Mouse (Mus musculus): ENCODE measurements at regions not wholly inside any gene's neighbourhood (a gene's known extent, or its start where the extent isn't known, plus 50 kb on each side); places are given as distances from the start of the nearest gene placed in this dataset.

DNA sequence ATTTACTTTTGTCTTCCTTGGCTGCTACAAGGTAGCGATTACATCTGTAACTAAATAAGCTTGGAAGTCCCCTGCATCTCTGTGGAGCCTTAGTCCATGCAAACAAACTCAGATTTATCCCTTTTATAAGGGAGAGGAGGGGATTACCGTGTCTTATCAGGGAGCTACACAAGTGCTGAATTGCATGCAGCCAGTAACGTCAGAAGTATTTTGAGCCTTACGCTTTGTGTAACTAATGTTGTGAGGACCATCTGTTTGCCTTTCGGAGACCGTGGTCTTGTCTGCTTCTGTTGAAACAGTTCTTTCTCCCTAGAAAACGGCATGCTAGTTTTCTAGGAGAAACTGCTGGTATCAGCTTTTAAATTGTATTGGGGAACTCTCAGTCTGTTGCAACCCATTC, 58.0 kb upstream of the Dmrta1 start:
- in situ Hi-C loops (cut with MboI; ENCODE audit: low pct_unique_long_range_greater_than_20kb in 1 of 2, low sequenced_read_pairs in 2 of 2, unreplicated experiment in 1 of 2): no loop called here

DNA sequence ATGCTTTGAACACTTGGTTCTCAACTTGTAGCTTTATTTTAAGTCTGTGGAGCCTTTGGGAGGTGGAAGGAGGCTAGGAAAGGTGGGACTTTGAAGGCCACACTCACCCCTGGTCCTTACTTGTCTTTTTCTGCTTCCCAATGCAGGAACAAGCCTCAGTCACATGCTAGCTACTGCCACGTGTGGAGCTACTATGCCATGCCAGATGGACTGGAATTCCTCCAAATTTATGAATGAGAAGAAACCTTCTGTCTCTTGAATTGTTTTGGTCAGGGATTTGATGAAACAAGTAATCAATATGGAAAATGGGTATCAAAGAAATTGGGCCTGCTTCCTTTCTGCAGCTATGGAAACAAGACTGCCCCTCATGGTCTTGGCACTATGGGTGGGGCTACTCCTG, 74.5 kb upstream of the Dmrta1 start:
- in situ Hi-C loops (cut with MboI; ENCODE audit: low pct_unique_long_range_greater_than_20kb in 1 of 2, low sequenced_read_pairs in 2 of 2, unreplicated experiment in 1 of 2): no loop called here

DNA sequence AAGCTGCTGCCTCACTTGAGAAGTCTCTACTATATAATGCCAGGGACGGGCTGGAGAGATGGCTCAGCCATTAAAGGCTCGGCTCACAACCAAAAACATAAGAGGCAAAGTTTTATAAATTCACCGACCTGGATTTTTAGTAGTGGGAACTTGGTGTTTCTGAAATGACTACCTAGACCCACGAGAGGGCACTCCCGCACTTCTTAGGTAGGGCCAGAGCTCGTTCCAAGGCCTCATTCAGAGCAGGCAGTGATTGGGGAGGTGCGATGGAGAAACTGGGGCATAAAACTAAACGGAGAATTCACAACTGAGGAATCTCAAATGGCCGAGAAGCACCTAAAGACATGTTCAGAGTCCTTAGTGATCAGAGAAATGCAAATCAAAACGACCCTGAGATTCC, 103.7 kb upstream of the Dmrta1 start:
- in situ Hi-C loops (cut with MboI; ENCODE audit: low pct_unique_long_range_greater_than_20kb in 1 of 2, low sequenced_read_pairs in 2 of 2, unreplicated experiment in 1 of 2): no loop called here

DNA sequence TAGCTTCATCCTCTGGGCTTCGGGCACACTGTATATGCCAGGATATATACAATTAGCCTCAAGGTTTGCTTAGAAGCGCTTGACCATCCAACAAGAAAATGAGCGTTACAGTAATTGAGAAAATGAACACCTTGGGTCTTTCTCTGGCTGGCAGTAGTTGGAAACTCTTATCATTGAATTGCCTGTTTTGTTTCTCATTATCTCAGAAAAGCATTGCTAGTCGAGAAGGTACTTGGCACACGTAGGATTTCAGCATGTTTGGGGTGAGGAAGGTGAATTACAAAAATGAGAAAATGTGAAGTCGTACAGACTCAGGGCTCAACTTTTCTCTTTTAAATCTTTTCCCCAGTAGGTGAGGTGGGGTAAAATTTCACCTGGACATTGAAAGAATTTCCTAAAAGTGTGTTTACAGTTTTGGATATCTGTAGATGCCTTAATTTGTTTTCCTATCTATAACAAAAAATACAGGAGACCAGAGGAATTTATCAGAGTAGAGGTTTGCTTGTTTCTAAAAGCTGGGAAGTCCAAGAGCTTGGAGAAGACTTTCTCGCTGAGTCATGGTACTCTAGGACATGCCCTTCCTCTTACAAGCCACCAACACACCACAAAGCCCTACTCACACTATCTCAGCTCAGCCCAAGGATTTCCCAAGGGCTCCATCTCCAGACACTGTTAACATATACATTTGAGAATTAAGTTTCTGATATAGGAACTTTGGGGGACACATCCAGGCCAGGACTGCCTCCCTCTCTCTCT, 124.3 kb upstream of the Dmrta1 start:
- in situ Hi-C loops (cut with MboI; ENCODE audit: low pct_unique_long_range_greater_than_20kb in 1 of 2, low sequenced_read_pairs in 2 of 2, unreplicated experiment in 1 of 2): no loop called here

DNA sequence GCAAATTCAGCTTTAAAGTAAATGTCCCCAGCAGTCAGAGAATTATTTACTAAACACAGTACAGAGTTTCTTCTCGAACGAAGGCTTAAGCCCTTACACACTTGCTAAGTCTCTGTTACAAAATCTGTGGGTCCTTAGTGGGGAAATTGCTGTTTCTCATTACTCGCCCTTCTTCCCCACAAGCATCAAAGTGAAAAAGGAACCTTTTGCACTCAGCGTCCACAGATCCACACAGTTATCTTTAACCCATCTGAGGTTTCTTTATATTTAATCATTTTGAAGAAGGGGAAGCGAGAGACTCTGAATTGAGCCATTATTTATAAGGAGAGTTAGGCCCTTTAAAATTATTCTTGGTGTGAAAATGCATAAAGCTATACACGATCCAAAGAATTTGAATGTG, 126.7 kb upstream of the Dmrta1 start:
- in situ Hi-C loops (cut with MboI; ENCODE audit: low pct_unique_long_range_greater_than_20kb in 1 of 2, low sequenced_read_pairs in 2 of 2, unreplicated experiment in 1 of 2): no loop called here

DNA sequence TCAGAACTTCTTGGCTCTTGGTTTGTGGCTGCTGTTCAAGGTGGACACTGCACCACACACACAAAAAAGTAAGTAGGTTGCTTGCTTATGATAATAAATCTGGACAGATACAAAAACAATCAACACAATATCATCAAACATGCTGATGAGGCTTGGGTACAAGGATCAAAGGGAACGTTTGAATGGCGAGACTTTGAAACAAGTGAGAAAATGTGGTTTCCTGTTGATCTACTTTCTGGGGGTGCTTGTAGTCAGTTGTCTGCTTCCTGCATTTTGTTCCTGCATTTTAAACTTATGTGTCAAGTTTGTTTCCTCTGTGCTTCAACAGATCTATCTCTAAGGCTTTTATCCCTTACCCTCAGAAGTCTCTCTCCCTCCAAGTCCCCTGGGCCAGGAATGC, 128.7 kb upstream of the Dmrta1 start:
- in situ Hi-C loops (cut with MboI; ENCODE audit: low pct_unique_long_range_greater_than_20kb in 1 of 2, low sequenced_read_pairs in 2 of 2, unreplicated experiment in 1 of 2): no loop called here

DNA sequence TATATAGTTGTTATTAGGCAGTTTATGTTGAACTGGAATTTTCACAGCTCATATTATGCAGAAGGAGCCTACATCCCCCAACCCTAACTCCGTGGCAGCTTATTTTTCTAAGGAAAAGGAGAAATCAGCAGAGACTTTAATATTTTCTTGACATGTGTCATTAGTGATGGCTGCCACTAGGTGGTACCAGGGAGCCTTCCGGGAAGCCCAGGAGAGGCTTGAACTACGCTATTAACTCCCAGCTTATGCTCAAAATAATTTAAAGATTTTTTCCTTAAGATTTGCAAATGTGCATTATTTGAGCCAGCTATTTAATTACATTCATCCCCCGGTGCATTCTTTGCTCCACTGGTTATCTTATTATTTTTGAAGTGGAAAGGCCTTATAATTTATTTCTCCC, 146.8 kb upstream of the Dmrta1 start:
- in situ Hi-C loops (cut with MboI; ENCODE audit: low pct_unique_long_range_greater_than_20kb in 1 of 2, low sequenced_read_pairs in 2 of 2, unreplicated experiment in 1 of 2): no loop called here

DNA sequence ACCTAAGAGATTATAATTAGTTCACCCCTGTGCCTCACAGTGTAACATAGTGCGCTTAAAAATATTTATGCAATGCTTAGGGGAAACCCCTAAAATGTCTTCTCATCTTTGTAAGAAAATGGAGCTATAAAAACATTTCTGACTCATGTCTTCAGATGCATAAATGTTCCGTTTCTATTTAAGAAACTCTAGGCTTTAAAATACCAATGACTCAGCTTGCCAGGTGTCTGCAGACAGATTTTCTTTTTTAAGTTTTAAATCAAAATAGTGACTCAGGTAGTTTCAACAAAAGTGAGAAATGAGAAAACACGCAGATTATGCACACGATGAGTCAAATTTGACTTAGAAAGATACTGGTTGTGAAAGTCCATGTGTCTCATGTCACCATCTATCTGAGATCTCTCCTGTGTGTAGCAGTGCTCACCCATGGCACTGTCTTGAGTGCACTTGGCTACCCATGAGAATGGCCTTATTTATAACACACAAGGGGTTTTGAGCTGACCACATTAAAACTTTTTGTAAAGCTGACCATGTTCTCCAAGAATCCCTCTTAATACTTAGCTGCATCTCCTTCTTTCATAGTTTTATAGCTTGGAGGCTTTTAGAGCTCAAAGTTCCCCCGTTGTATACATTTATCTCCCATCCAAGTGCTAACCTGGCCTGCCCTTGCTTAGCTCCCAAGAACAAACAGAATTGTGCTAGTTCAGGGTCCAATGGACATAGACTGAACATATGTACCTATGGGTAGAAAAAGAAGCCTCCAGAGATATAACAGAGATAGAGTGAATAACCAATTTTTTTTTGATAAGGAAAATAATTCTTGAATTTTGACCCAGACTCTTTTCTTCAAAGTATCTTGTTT, 149.0 kb upstream of the Dmrta1 start:
- in situ Hi-C loops (cut with MboI; ENCODE audit: low pct_unique_long_range_greater_than_20kb in 1 of 2, low sequenced_read_pairs in 2 of 2, unreplicated experiment in 1 of 2): no loop called here

DNA sequence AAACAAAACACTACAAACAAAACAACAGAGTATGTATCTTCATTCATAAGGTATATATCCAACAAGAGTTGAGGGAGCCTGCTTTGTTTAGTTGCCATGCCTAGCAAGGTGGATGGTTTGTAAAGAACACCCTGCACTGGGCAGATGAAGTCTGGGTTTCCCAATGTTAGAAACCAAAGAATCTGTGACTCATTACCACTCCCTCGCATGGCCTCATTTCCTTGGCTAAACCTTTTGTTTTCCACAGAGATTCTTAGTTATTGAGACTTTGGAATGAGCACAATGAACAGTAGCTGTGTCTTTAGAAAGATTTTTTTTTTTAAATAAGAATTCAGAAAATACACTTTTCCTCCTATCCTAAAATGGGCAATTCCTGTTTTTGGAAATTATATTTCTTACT, 151.3 kb upstream of the Dmrta1 start:
- in situ Hi-C loops (cut with MboI; ENCODE audit: low pct_unique_long_range_greater_than_20kb in 1 of 2, low sequenced_read_pairs in 2 of 2, unreplicated experiment in 1 of 2): loop anchor here (5.0 to 10.0 kb wide), 2 partner anchors 376 to 383 kb away; no protein-coding TSS in a partner anchor

DNA sequence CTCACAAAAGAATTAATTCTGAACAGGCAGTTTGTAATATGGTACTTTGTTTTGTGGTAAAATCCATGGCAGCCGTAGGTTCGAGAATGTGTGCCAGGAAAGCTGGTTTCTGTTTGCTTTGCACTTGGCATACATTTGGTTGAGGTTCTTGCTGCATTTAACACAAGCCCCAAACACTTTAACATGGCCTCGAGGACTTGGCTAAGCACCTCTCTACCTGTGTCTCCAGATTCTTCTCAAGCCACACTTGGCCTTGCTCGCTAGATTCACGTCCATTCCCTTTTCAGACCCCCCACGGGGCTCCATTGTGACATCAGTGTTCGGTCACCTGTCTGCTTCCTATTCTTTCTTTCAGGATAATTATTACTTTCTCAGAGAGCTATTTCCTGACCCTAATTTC, 151.9 kb upstream of the Dmrta1 start:
- in situ Hi-C loops (cut with MboI; ENCODE audit: low pct_unique_long_range_greater_than_20kb in 1 of 2, low sequenced_read_pairs in 2 of 2, unreplicated experiment in 1 of 2): loop anchor here (5.0 to 10.0 kb wide), 2 partner anchors 375 to 383 kb away; no protein-coding TSS in a partner anchor

DNA sequence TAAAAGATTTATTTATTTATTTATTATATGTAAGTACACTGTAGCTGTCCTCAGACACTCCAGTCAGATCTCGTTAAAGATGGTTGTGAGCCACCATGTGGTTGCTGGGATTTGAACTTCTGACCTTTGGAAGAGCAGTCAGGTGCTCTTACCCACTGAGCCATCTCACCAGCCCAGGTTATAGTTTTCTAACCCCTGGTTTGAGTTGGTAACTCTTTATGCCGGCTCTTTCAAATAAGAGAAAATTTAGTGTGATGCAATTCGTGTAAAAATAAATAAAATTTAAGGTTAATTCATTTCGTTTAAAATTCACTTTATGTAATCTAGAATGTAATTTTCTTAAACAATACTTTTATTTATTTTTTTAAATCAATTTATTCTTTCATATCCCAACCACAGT, 153.7 kb upstream of the Dmrta1 start:
- in situ Hi-C loops (cut with MboI; ENCODE audit: low pct_unique_long_range_greater_than_20kb in 1 of 2, low sequenced_read_pairs in 2 of 2, unreplicated experiment in 1 of 2): loop anchor here (5.0 to 10.0 kb wide), 2 partner anchors 373 to 381 kb away; no protein-coding TSS in a partner anchor

DNA sequence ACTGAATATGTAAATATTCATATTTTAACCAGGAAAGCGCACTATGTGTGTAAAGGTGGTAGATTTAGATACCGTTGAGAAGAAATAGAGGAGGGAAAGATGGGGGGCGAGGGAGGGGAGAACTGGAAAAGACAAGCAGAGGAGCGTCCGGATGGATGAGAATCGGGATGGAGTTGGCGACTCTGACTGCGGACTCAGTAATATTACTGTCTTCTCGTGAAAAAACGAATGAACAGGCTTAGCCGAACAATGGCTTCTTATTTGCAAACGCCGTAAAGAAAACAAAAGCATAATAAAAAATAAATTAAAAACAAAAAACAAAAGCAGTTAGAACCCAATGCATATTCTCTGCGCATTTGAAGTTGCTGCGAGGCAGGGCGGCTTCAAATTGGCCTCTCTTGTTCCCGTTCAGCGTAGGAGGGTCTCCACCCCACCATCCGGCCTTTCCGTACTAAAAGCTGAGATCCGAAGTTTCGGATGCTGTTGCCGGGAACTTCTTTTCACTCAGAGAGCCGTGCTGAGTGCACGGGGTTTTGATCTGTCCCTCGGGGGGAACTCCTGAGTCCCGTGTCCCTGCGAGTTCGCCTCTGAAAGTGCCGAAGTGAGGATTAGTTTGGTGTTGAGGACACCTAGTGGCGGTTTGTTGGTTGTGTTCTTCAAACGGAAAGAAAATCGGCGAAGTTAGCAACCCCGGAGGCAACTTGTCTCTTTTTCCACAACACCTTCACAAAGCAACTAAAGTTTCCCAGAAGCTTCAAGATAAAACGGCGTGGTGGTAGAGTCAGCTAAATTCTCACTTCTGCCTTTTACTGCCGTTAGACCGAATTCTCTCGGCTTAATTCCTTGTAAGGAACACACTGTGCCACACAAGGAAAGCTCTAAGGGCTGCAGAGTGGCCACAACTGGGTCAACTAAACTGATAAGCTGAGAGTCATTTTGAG, 154.7 kb upstream of the Dmrta1 start:
- in situ Hi-C loops (cut with MboI; ENCODE audit: low pct_unique_long_range_greater_than_20kb in 1 of 2, low sequenced_read_pairs in 2 of 2, unreplicated experiment in 1 of 2): loop anchor here (5.0 to 10.0 kb wide), 2 partner anchors 372 to 380 kb away; no protein-coding TSS in a partner anchor

DNA sequence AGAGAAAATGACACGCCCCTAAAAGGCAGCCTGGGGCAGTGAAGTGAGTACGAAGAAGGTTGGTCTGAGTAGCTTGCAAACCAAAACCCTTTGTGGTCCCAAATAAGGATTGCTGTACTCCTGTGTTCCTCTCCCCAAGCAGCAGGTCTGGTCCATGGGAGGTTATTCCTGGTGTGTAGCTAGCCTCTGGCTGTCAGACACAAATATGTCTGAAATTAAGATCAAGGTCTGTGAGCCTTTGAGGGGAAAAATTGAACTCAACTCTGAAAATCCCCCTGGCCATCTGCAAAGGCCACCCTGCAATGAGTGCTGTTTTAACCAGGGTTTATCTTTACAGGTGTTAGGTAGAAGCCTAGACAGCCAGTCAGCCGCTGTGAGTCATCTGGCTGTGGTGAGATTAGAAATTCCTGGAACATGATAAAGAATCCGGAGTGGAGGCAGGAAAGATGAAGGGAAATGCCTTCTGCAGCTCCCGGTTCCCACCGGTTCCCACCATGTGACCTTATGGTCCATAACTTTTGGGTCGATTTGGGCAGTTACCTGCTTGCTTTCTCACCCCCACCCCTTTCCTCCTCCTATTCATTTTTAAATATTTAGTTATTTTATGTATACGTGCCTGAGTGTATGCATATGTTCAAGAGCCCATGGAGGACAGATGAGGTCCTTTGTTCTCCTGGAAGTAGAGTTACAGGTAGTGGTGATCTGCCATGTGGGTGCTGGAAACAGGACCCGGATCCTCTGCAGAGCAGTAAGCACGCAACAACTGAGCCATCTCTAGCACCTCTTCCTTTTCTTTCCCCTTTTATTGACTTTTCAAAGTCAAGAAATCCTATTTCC, 155.6 kb upstream of the Dmrta1 start:
- in situ Hi-C loops (cut with MboI; ENCODE audit: low pct_unique_long_range_greater_than_20kb in 1 of 2, low sequenced_read_pairs in 2 of 2, unreplicated experiment in 1 of 2): loop anchor here in 1 of 2 experiments (10.0 kb wide), 1 partner anchor 379 kb away; no protein-coding TSS in a partner anchor

DNA sequence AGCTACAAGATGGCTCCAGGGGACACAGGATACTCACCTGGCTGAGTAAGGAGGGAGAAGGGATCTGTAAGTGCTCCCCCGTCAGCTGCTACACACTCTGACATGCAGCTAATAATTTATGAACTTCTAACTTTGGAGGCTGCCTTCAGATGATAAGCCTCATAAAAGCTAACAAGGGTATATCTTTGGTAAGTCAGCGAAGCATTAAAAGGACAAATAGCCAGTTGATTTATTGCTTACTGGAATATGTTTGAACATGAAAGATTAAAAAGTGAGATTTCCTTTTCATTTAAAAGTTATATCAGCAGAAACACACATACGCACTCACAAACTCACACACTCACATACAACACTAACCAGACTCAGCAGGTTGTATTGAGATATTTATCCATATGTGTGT, 161.2 kb upstream of the Dmrta1 start:
- in situ Hi-C loops (cut with MboI; ENCODE audit: low pct_unique_long_range_greater_than_20kb in 1 of 2, low sequenced_read_pairs in 2 of 2, unreplicated experiment in 1 of 2): no loop called here

DNA sequence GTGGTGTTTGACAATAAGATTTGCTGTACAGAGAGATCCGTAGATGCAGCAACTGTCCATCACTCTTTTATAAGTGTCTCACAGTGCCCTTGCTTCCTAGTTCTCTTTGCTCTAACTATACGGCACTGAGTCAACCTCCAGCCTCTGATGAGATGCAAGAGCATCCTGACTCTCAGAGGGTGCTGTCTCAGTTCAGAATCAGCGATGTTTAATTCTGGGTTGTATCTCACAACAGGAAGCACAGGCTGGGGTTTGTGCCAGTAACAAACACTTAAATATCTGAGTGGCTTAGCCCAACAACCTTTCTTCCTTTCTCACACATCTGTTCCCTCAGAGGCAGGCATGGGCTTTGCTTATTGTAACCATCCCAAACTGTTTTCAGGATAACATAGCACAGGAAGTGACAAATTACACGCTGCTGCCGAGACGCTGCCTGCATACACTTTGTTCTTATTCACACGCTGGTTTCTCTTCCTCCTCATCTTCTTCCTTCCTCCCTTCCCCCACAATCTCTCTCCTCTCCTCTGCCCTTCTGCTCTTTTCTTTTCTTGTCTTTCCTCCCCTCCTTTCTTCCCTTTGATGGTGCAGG, 163.3 kb upstream of the Dmrta1 start:
- in situ Hi-C loops (cut with MboI; ENCODE audit: low pct_unique_long_range_greater_than_20kb in 1 of 2, low sequenced_read_pairs in 2 of 2, unreplicated experiment in 1 of 2): no loop called here

DNA sequence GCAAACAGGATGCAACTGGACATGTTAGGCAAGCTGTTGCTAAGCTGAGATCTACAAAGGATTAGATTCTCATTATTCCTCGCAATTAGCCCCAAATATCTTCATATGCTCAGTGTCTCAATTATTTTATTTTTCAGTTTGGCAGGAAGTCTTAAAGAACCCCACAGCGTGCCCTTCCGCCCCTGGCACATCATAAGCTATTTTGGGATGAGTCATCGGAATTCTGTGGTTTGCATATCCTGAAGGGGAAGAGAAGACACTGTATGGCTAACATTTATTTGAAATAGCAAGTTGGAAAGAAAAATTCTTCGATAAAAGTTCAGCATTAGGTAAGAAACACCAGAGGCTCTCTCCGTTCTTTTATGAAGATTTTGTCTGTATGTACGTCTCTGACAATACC, 164.3 kb upstream of the Dmrta1 start:
- in situ Hi-C loops (cut with MboI; ENCODE audit: low pct_unique_long_range_greater_than_20kb in 1 of 2, low sequenced_read_pairs in 2 of 2, unreplicated experiment in 1 of 2): no loop called here

DNA sequence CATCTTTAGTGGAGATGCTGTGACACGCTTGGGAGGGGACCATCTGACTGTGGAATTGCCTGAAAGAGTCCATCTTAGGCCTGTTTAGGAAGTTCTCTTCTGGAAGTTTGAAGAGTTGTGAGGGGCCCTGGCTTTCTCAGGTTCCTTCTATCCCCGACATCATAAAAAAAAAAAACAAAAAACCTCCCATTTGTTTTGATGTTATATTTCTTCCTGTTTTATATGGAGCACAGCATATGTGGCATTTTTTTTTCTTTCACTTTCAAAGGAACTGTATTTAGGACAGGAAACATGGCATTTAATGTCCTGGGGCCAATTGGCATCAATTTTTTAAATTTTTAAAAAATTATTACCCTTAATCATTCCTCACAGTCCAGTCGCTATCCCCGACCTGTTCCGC, 168.6 kb upstream of the Dmrta1 start:
- in situ Hi-C loops (cut with MboI; ENCODE audit: low pct_unique_long_range_greater_than_20kb in 1 of 2, low sequenced_read_pairs in 2 of 2, unreplicated experiment in 1 of 2): no loop called here

Data from mouse embryonic stem cell (cell line).